Mouse (Mus musculus) neural tube, embryonic 14.5 days (tissue): ENCODE data around the gene Soga1. TPM values are rescaled to one million over a fixed set of nuclear protein-coding genes. Genes with fewer than 3 reads are reported as not detected.

Source experiments
- ATAC-seq: fragments of 200-750 bp; cut with Nextera tagmentation; 2 replicates; pipeline ENCODE4 v1.8.0; 2017; ENCODE audit warnings: low read depth, mild to moderate bottlenecking, moderate TSS enrichment, moderate library complexity
- H3K27ac ChIP-seq: fragments of 300-500 bp; sonication (generic); 2 replicates; pipeline ENCODE4 v1.5.1; 2014; ENCODE audit warnings: low read depth, mild to moderate bottlenecking, control low read depth, low read length, moderate library complexity, mixed read lengths
- H3K27me3 ChIP-seq: fragments of 300-500 bp; sonication (generic); 2 replicates; pipeline ENCODE4 v1.6.1; 2014; ENCODE audit warnings: low read length; ENCODE audit not compliant: control insufficient read depth, insufficient read depth
- H3K36me3 ChIP-seq: fragments of 300-500 bp; sonication (generic); 2 replicates; pipeline ENCODE4 v1.6.1; 2014; ENCODE audit warnings: low read length, mixed read lengths; ENCODE audit not compliant: control insufficient read depth, insufficient read depth
- H3K4me1 ChIP-seq: fragments of 300-500 bp; sonication (generic); 2 replicates; pipeline ENCODE4 v1.6.1; 2014; ENCODE audit warnings: low read length; ENCODE audit not compliant: control insufficient read depth, insufficient read depth
- H3K4me2 ChIP-seq: fragments of 300-500 bp; sonication (generic); 2 replicates; pipeline ENCODE4 v1.6.1; 2014; ENCODE audit warnings: mild to moderate bottlenecking, low read depth, low read length, control low read depth
- H3K4me3 ChIP-seq: fragments of 300-500 bp; sonication (generic); 2 replicates; pipeline ENCODE4 v1.5.1; 2014; ENCODE audit warnings: low read depth, low read length, control low read depth, mixed read lengths
- H3K9ac ChIP-seq: fragments of 300-500 bp; sonication (generic); replicated peaks from 2 replicates; pipeline ENCODE4 v1.6.1; 2014; ENCODE audit warnings: low read depth, mild to moderate bottlenecking, control low read depth, low read length, mixed read lengths
- H3K9me3 ChIP-seq: fragments of 300-500 bp; sonication (generic); 2 replicates; pipeline ENCODE4 v1.6.1; 2016; ENCODE audit warnings: low read length; ENCODE audit not compliant: control insufficient read depth
- WGBS: fragments of 180-500 bp; shearing (Covaris S2); extraction: QIAGEN DNeasy Blood & Tissue Kit; methylation state at CpG from one replicate; pipeline ENCODE4 v1.1.7; 2014; 5-methylcytosine and 5-hydroxymethylcytosine counted together
- polyA plus RNA-seq: library from polyadenylated mRNA; unstranded; fragments of >200 nt; fragmentation: Nextera tagmentation; extraction: Ambion mirVana; gene quantifications from 2 replicates; pipeline ENCODE4 v1.2.1, GENCODE M21; 2014

The Soga1 gene
- polyA plus RNA-seq, 1 experiment from 2014 or later, result 10.2 TPM

- H3K36me3 ChIP-seq, result peaks cover 45% of the 10 kb centered on the region
- no peak overlapping the region for H3K4me3 ChIP-seq
- WGBS, result 90% methylated on average over 7 of the region's 7 CpGs
- H3K4me2 ChIP-seq, result no peak overlapping the region
- H3K9me3 ChIP-seq, result no peaks in the 10 kb centered on the region
- H3K4me1 ChIP-seq, result no peaks in the 10 kb centered on the region
- H3K27ac ChIP-seq, result no peak overlapping the region
- no peak for ATAC-seq
- H3K9ac ChIP-seq, result no peak overlapping the region
- H3K27me3 ChIP-seq, result no peaks in the 10 kb centered on the region
Measured at GRCm38 (mm10) chr2:157041421-157041820, 37.6 kb downstream of the Soga1 start.

GRCm38 (mm10) chr2:157040649-157041046 lies 38.4 kb downstream of the Soga1 start:
- H3K36me3 ChIP-seq, result peaks cover 45% of the 10 kb centered on the region

GRCm38 (mm10) chr2:157039900-157040648 lies 39.0 kb downstream of the Soga1 start:
- 80% methylated on average over 50 of the region's 50 CpGs for WGBS
- Histone ChIP-seq H3K4me2 (no peak overlapping the region), H3K4me1 (no peaks in the 10 kb centered on the region), H3K4me3 (no peak overlapping the region), H3K36me3 (peaks cover 43% of the 10 kb centered on the region), H3K27me3 (no peaks in the 10 kb centered on the region), H3K9ac (no peak overlapping the region), H3K9me3 (no peaks in the 10 kb centered on the region), H3K27ac (no peak overlapping the region)
- ATAC-seq, result no peak; the same call in 1 of the 2 replicates

More at GRCm38 (mm10) chr2:157040649-157041046, 38.4 kb downstream of the Soga1 start:
- no peaks in the 10 kb centered on the region for H3K27me3 ChIP-seq
- no peak overlapping the region for H3K9ac ChIP-seq
- H3K4me2 ChIP-seq, result no peak overlapping the region
- WGBS, result 84% methylated on average over 17 of the region's 17 CpGs
- no peaks in the 10 kb centered on the region for H3K4me1 ChIP-seq
- ATAC-seq, result no peak
- H3K9me3 ChIP-seq, result no peaks in the 10 kb centered on the region
- no peak overlapping the region for H3K27ac ChIP-seq
- no peak overlapping the region for H3K4me3 ChIP-seq

- Histone ChIP-seq H3K36me3 (peaks cover 51% of the 10 kb centered on the region), H3K4me2 (no peak overlapping the region), H3K9ac (no peak overlapping the region), H3K9me3 (no peaks in the 10 kb centered on the region), H3K27ac (no peak overlapping the region), H3K4me1 (no peaks in the 10 kb centered on the region), H3K27me3 (no peaks in the 10 kb centered on the region), H3K4me3 (no peak overlapping the region)
- 49% methylated on average over 9 of the region's 9 CpGs for WGBS
- no peak for ATAC-seq
Measured at GRCm38 (mm10) chr2:157037303-157037702, 41.8 kb downstream of the Soga1 start.

GRCm38 (mm10) chr2:157036400-157036799 lies 42.7 kb downstream of the Soga1 start:
- no peak for ATAC-seq
- Histone ChIP-seq H3K4me1 (no peaks in the 10 kb centered on the region), H3K27ac (no peak overlapping the region), H3K9me3 (no peaks in the 10 kb centered on the region), H3K4me3 (no peak overlapping the region), H3K36me3 (peaks cover 47% of the 10 kb centered on the region), H3K27me3 (no peaks in the 10 kb centered on the region), H3K9ac (no peak overlapping the region), H3K4me2 (no peak overlapping the region)
- 93% methylated on average over 8 of the region's 8 CpGs for WGBS

- ATAC-seq, result no peak
- 91% methylated on average over 7 of the region's 7 CpGs for WGBS
- Histone ChIP-seq H3K4me3 (no peak overlapping the region), H3K4me1 (no peaks in the 10 kb centered on the region), H3K9ac (no peak overlapping the region), H3K4me2 (no peak overlapping the region), H3K27me3 (no peaks in the 10 kb centered on the region), H3K27ac (no peak overlapping the region), H3K36me3 (peaks cover 45% of the 10 kb centered on the region), H3K9me3 (no peaks in the 10 kb centered on the region)
Measured at GRCm38 (mm10) chr2:157035371-157035770, 43.7 kb downstream of the Soga1 start.

- no peak overlapping the region for H3K4me3 ChIP-seq
- no peak overlapping the region for H3K27ac ChIP-seq
- peak; percentile 46; the same call in 1 of the 2 replicates for ATAC-seq
- H3K4me1 ChIP-seq, result no peaks in the 10 kb centered on the region
- H3K4me2 ChIP-seq, result no peak overlapping the region
- no peaks in the 10 kb centered on the region for H3K9me3 ChIP-seq
- no peaks in the 10 kb centered on the region for H3K27me3 ChIP-seq
- H3K9ac ChIP-seq, result no peak overlapping the region
- 49% methylated on average over 9 of the region's 9 CpGs for WGBS
- peaks cover 66% of the 10 kb centered on the region for H3K36me3 ChIP-seq
Measured at GRCm38 (mm10) chr2:157030804-157031203, 48.2 kb downstream of the Soga1 start.

- 84% methylated on average over 4 of the region's 4 CpGs for WGBS
- Histone ChIP-seq H3K27me3 (no peaks in the 10 kb centered on the region), H3K9ac (no peak overlapping the region), H3K36me3 (peaks cover 79% of the 10 kb centered on the region), H3K4me1 (no peaks in the 10 kb centered on the region), H3K27ac (no peak overlapping the region), H3K4me3 (no peak overlapping the region), H3K4me2 (no peak overlapping the region), H3K9me3 (no peaks in the 10 kb centered on the region)
- no peak for ATAC-seq
Measured at GRCm38 (mm10) chr2:157028261-157028660, 50.8 kb downstream of the Soga1 start.

GRCm38 (mm10) chr2:157027106-157028008 lies 51.7 kb downstream of the Soga1 start:
- no peak overlapping the region for H3K4me3 ChIP-seq
- H3K27me3 ChIP-seq, result no peaks in the 10 kb centered on the region
- H3K9me3 ChIP-seq, result no peaks in the 10 kb centered on the region
- no peak overlapping the region for H3K4me2 ChIP-seq
- WGBS, result 90% methylated on average over 21 of the region's 21 CpGs
- no peak overlapping the region for H3K27ac ChIP-seq
- H3K36me3 ChIP-seq, result peaks cover 82% of the 10 kb centered on the region
- no peak for ATAC-seq
- no peaks in the 10 kb centered on the region for H3K4me1 ChIP-seq
- no peak overlapping the region for H3K9ac ChIP-seq
